Mouse (Mus musculus): ENCODE results near the gene Treml2.

- no peak for TF ChIP-seq POLR2A (IDR thresholded peaks at IDR 0.05; ENCODE audit: borderline replicate concordance, insufficient read depth, low read length)
- TF ChIP-seq CTCF (IDR thresholded peaks at IDR 0.05; ENCODE audit: borderline replicate concordance, insufficient read depth, low read depth, low read length) = no peak
Observed at GRCm38 (mm10) chr17:48325638-48326037, 26.3 kb downstream of the Treml2 start.
